ENCODE assay signal across 16 mouse cellular contexts in the genomic region with DNA sequence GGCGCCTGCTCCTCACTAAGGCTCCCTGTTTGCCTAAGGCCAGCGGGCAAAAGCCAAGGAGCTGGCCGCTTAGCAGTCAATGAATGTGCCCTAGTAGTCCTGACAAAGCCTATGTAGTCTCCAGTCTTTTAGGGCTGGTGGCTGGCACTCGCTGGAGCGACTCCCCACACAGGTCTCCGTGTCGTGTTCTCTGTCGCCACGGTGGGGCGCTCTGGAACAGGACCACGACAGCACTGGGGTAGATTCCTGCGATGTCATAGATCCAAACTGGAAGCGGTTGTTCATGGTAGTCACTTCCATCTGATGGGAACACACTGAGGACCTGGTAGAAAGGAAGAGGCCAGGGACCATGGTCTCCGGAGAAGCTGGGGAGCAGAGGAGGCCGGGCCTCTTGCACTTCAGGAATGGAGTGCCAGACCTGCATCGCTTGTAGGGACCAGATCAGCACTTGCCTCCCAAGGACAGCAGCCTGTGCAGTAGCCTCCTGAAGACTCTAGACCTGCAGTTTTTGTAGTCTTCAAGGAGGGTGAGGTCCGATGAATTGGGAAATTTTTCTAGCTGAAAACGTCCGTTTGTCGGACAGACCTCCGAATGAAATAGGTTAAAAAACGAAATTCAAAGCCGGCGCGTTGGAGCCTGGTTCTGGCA. TPM values are rescaled to one million over a fixed set of nuclear protein-coding genes. Genes with fewer than 3 reads are reported as not detected.
"Had no signal": no experiment of that assay in that cellular context is flagged by ENCODE, and none has a peak within 500 bp of the region (broad histone marks: within the 10 kb centered on the region; RNA-seq: fewer than 3 reads in every experiment).

No protein-coding gene starts in this region.

RNA-seq across cellular contexts. Expression of gene Gm21762, which starts 7.4 kb away (rescaled TPM):
- total RNA-seq: layer of hippocampus, postnatal 36 days; left cerebral cortex, adult 8-10 months; left cerebral cortex, postnatal 25 days had no signal
- polyA plus RNA-seq: kidney, embryonic 16.5 days; limb, embryonic 11.5 days; limb, embryonic 15.5 days; liver, embryonic 12.5 days; liver, embryonic 16.5 days; lung, embryonic 14.5 days; midbrain, embryonic 15.5 days; neural tube, embryonic 13.5 days; stomach, embryonic 15.5 days; testis, adult 2 months; urinary bladder, adult 2 months had no signal

RNA-seq across cellular contexts. Expression of gene Gm21731, which starts 15.8 kb away (rescaled TPM):
- total RNA-seq: layer of hippocampus, postnatal 36 days; left cerebral cortex, adult 8-10 months; left cerebral cortex, postnatal 25 days had no signal
- polyA plus RNA-seq: kidney, embryonic 16.5 days; limb, embryonic 11.5 days; limb, embryonic 15.5 days; liver, embryonic 12.5 days; liver, embryonic 16.5 days; lung, embryonic 14.5 days; midbrain, embryonic 15.5 days; neural tube, embryonic 13.5 days; spleen, adult 2 months; stomach, embryonic 15.5 days; testis, adult 2 months; thymus, adult 2 months; urinary bladder, adult 2 months had no signal

RNA-seq across cellular contexts. Expression of gene AF067061, which starts 39.8 kb away (rescaled TPM):
- total RNA-seq: layer of hippocampus, postnatal 36 days; left cerebral cortex, adult 8-10 months; left cerebral cortex, postnatal 25 days had no signal
- polyA plus RNA-seq: kidney, embryonic 16.5 days; limb, embryonic 11.5 days; limb, embryonic 15.5 days; liver, embryonic 12.5 days; liver, embryonic 16.5 days; lung, embryonic 14.5 days; midbrain, embryonic 15.5 days; neural tube, embryonic 13.5 days; stomach, embryonic 15.5 days; testis, adult 2 months; urinary bladder, adult 2 months had no signal

RNA-seq across cellular contexts. Expression of gene Gm21818, which starts 50.9 kb away (rescaled TPM):
- total RNA-seq: layer of hippocampus, postnatal 36 days; left cerebral cortex, adult 8-10 months; left cerebral cortex, postnatal 25 days had no signal
- polyA plus RNA-seq: kidney, embryonic 16.5 days; limb, embryonic 11.5 days; limb, embryonic 15.5 days; liver, embryonic 12.5 days; liver, embryonic 16.5 days; lung, embryonic 14.5 days; midbrain, embryonic 15.5 days; neural tube, embryonic 13.5 days; spleen, adult 2 months; stomach, embryonic 15.5 days; testis, adult 2 months; thymus, adult 2 months; urinary bladder, adult 2 months had no signal
